Mouse (Mus musculus): ENCODE results near the gene Ahcy.
"Not testable (repeated sequence)": the region's sequence is repeated elsewhere in the genome, so short reads cannot be mapped to it uniquely, and the experiment has no call there.

Gene Ahcy

GRCm38 (mm10) chr2:155019673-155020072, 54.6 kb downstream of the Ahcy start:
- peak; percentile 50 to 75 for DNase-seq (ENCODE audit: low spot score in 2 of 2)

- DNase-seq (ENCODE audit: low spot score in 2 of 2): peak; percentile 33 to 60
These were observed 55.3 kb downstream of the Ahcy start for GRCm38 (mm10) chr2:155018762-155019641.

- DNase-seq (ENCODE audit: low spot score in 2 of 2): not testable (repeated sequence)
These were observed 56.0 kb downstream of the Ahcy start, which contains the start of gene Gm14226 for GRCm38 (mm10) chr2:155018251-155018755. Gene Gm14226, plus strand, starts transcription at chr2:155018266.

GRCm38 (mm10) chr2:155016751-155017150, 57.5 kb downstream of the Ahcy start:
- not testable (repeated sequence) for DNase-seq (ENCODE audit: low spot score in 2 of 2)

GRCm38 (mm10) chr2:155012991-155013390, 61.3 kb downstream of the Ahcy start:
- DNase-seq (ENCODE audit: low spot score in 2 of 2): no peak

GRCm38 (mm10) chr2:155011086-155011656, 63.1 kb downstream of the Ahcy start:
- peak; percentile 24 to 40 for DNase-seq (ENCODE audit: low spot score in 2 of 2)
